Mouse (Mus musculus) embryonic facial prominence, embryonic 14.5 days (tissue): ENCODE measurements at regions not wholly inside any gene's neighbourhood (a gene's known extent, or its start where the extent isn't known, plus 50 kb on each side); places are given as distances from the start of the nearest gene placed in this dataset.

ENCODE experiments used
- ATAC-seq: fragments of 200-750 bp; cut with Nextera tagmentation; 2 replicates; pipeline ENCODE4 v1.8.0; 2017; ENCODE audit warnings: low read depth, moderate number of reproducible peaks, moderate TSS enrichment
- DNase-seq: peaks from one replicate; pipeline ENCODE4 v3.0.0-alpha.2; 2015; ENCODE audit warnings: low spot score
- H3K27ac ChIP-seq: fragments of 300-500 bp; sonication (generic); replicated peaks from 2 replicates; pipeline ENCODE4 v1.5.1; 2014; ENCODE audit warnings: low read depth, mild to moderate bottlenecking, low read length, moderate library complexity
- H3K27me3 ChIP-seq: fragments of 300-500 bp; sonication (generic); replicated peaks from 2 replicates; pipeline ENCODE4 v1.6.1; 2014; ENCODE audit warnings: low read length; ENCODE audit not compliant: control insufficient read depth, insufficient read depth
- H3K36me3 ChIP-seq: fragments of 300-500 bp; sonication (generic); 2 replicates; pipeline ENCODE4 v1.6.1; 2014; ENCODE audit warnings: low read length, mixed read lengths; ENCODE audit not compliant: control insufficient read depth, insufficient read depth
- H3K4me1 ChIP-seq: fragments of 300-500 bp; sonication (generic); 2 replicates; pipeline ENCODE4 v1.6.1; 2014; ENCODE audit warnings: antibody characterized with exemption, low read length; ENCODE audit not compliant: control insufficient read depth, insufficient read depth
- H3K4me2 ChIP-seq: fragments of 300-500 bp; sonication (generic); 2 replicates; pipeline ENCODE4 v1.6.1; 2014; ENCODE audit warnings: low read depth, mild to moderate bottlenecking, low read length, moderate library complexity, mixed read lengths
- H3K4me3 ChIP-seq: fragments of 300-500 bp; sonication (generic); 2 replicates; pipeline ENCODE4 v1.5.1; 2014; ENCODE audit warnings: low read depth, mild to moderate bottlenecking, low read length
- H3K9ac ChIP-seq: fragments of 300-500 bp; sonication (generic); 2 replicates; pipeline ENCODE4 v1.6.1; 2014; ENCODE audit warnings: low read depth, mild to moderate bottlenecking, low read length, moderate library complexity, mixed read lengths
- H3K9me3 ChIP-seq: fragments of 300-500 bp; sonication (generic); 2 replicates; pipeline ENCODE4 v1.6.1; 2016; ENCODE audit warnings: low read length; ENCODE audit not compliant: control insufficient read depth
- WGBS: fragments of 180-500 bp; shearing (Covaris S2); extraction: QIAGEN DNeasy Blood & Tissue Kit; methylation state at CpG from one replicate; pipeline ENCODE4 v1.1.7; 2014; 5-methylcytosine and 5-hydroxymethylcytosine counted together

GRCm38 (mm10) chr2:17860922-17861559 is 129.8 kb upstream of the Nebl start:
- Histone ChIP-seq H3K36me3 (no peaks in the 10 kb centered on the region), H3K4me2 (peak overlapping the region; percentile 35), H3K27me3 (no peaks in the 10 kb centered on the region), H3K9ac (no peak overlapping the region), H3K27ac (no peak overlapping the region), H3K9me3 (no peaks in the 10 kb centered on the region), H3K4me3 (no peak overlapping the region), H3K4me1 (peaks cover 14% of the 10 kb centered on the region; the same call in 1 of the 2 replicates)
- DNase-seq (peak; percentile 39), ATAC-seq (peak; percentile 28; the same call in 1 of the 2 replicates)
- 27% methylated on average over 4 of the region's 4 CpGs for WGBS

GRCm38 (mm10) chr2:17859234-17859633 is 128.0 kb upstream of the Nebl start:
- H3K27me3 ChIP-seq = no peaks in the 10 kb centered on the region; the same call in 1 of the 2 replicates
- H3K9ac ChIP-seq = no peak overlapping the region
- no peak for ATAC-seq
- no peak overlapping the region for H3K27ac ChIP-seq
- no peaks in the 10 kb centered on the region for H3K9me3 ChIP-seq
- no peak overlapping the region for H3K4me3 ChIP-seq
- WGBS = 88% methylated on average over 8 of the region's 8 CpGs
- no peak for DNase-seq
- H3K4me1 ChIP-seq = peaks cover 14% of the 10 kb centered on the region; the same call in 1 of the 2 replicates
- H3K36me3 ChIP-seq = no peaks in the 10 kb centered on the region
- no peak overlapping the region for H3K4me2 ChIP-seq

DNA sequence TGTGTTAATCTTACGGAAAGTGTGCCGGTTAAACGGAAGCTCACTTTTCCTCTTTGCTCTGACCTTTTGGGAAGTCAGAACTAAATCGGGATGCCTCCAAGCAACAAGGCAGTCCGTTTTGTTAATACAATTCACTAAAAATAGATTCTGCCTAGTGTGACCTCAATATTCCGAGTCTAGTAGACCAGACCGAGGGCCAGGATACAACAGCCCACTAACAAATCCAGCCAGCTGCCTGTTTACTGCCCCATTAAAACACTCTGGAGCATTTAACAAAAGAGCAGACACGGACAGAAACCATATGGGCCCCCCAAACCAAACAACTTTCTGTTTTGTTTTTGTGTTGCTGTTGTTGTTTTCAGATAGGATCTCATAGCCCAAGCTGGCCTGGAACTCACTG is 127.1 kb upstream of the Nebl start:
- no peaks in the 10 kb centered on the region for H3K36me3 ChIP-seq
- H3K9ac ChIP-seq = no peak overlapping the region
- peaks cover 19% of the 10 kb centered on the region for H3K4me1 ChIP-seq
- DNase-seq = no peak
- no peak overlapping the region for H3K4me2 ChIP-seq
- H3K27ac ChIP-seq = no peak overlapping the region
- H3K4me3 ChIP-seq = no peak overlapping the region
- 64% methylated on average over 8 of the region's 8 CpGs for WGBS
- H3K27me3 ChIP-seq = no peaks in the 10 kb centered on the region; the same call in 1 of the 2 replicates
- ATAC-seq = no peak
- H3K9me3 ChIP-seq = no peaks in the 10 kb centered on the region

- Histone ChIP-seq H3K4me3 (no peak overlapping the region), H3K4me1 (peaks cover 10% of the 10 kb centered on the region; the same call in 1 of the 2 replicates), H3K27ac (no peak overlapping the region), H3K36me3 (no peaks in the 10 kb centered on the region), H3K9ac (no peak overlapping the region), H3K4me2 (no peak overlapping the region), H3K9me3 (no peaks in the 10 kb centered on the region), H3K27me3 (peaks cover 3% of the 10 kb centered on the region; the same call in 1 of the 2 replicates)
- no peak for ATAC-seq
- peak; percentile 12 for DNase-seq
- 70% methylated on average over 11 of the region's 11 CpGs for WGBS
These were observed 124.5 kb upstream of the Nebl start for GRCm38 (mm10) chr2:17855566-17856264.

DNA sequence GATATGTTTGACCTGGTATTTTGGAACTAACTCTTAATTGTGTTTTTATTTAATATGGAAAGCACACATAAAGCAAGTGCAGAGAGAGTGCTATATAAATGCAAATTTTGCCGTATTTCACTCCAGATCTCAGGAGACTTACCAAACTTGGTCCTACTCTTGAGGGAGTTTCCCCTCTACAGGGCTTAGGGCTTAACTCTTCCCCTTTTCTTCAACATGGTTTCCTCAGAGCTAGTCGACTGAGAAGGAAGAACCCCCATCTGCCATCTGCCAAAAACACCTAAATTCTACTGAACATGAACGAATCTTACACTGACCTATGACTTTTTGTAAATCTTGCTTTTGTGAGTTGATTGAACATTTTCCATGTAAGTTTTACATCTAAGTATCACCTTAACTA is 122.8 kb upstream of the Nebl start:
- H3K4me1 ChIP-seq = peaks cover 7% of the 10 kb centered on the region; the same call in 1 of the 2 replicates
- ATAC-seq (no peak), DNase-seq (no peak)
- no peak overlapping the region for H3K4me2 ChIP-seq
- H3K4me3 ChIP-seq = no peak overlapping the region
- 49% methylated on average over 3 of the region's 3 CpGs for WGBS
- H3K27me3 ChIP-seq = peaks cover 3% of the 10 kb centered on the region; the same call in 1 of the 2 replicates
- no peak overlapping the region for H3K27ac ChIP-seq
- H3K9me3 ChIP-seq = no peaks in the 10 kb centered on the region
- no peak overlapping the region for H3K9ac ChIP-seq
- H3K36me3 ChIP-seq = no peaks in the 10 kb centered on the region

DNA sequence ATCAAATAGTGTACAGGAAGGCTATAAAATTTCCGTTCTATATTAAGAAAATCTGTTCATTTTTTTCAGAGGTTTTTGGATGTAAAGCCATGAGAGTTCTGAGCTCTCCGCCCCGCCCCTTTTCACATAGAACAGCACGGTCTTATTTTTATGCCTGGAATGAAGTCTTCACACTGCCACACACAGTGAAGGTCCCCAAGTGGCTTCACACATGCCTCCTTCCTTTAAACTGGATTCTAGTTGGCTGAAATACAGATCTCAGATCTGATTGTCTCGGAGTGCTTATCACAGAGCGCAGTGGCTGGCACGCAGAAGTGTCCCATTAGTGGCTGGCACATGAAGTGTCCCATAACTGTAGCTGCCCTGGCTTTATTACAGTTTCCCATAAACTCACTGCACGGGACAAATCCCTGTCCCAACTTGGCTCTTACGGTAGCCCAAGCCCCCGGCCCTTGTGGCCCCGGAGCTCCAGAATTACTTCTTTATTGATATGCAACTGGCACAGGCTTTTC is 122.3 kb upstream of the Nebl start:
- ATAC-seq = no peak
- no peaks in the 10 kb centered on the region for H3K36me3 ChIP-seq
- H3K4me3 ChIP-seq = no peak overlapping the region
- DNase-seq = no peak
- H3K4me1 ChIP-seq = peaks cover 7% of the 10 kb centered on the region; the same call in 1 of the 2 replicates
- no peaks in the 10 kb centered on the region for H3K9me3 ChIP-seq
- peaks cover 3% of the 10 kb centered on the region; the same call in 1 of the 2 replicates for H3K27me3 ChIP-seq
- H3K4me2 ChIP-seq = peak overlapping the region; percentile 24
- H3K27ac ChIP-seq = no peak overlapping the region
- WGBS = 35% methylated on average over 11 of the region's 11 CpGs
- H3K9ac ChIP-seq = no peak overlapping the region

DNA sequence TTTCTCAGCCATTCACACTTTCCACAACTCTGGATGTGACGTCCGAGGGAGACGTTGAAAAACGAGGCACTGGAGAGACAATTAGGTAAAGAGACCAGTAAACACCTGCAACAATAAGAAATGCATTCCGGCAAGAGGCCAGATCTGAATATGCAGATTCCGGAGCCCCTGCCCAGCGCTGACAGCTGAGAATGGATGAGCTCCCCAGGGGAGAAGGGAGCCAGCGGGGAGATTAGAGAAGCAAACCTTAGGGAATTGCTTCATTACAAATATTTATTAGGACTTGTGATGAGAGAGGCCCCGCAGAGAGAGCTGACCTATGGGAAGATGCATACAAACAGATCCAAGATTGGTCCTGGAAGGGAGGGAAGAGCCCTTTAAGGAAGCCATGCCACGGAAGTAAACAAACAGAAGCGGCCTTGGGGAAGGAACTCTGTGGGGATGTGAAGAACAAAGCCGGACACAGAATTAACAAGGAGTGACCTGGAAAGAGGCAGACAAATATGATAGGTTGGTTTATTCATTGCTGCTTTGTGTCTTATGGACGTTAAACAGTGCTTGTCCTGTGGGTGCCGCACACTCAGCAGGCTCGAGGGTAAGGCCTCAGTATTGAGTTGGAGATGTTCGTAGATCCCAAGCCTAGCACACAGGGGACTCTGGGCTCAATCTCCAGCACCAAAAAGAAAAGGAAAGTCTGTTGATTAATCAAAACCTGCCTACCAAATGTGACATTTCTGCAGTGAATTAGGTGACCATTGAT is 121.7 kb upstream of the Nebl start:
- Histone ChIP-seq H3K4me3 (no peak overlapping the region), H3K9me3 (no peaks in the 10 kb centered on the region), H3K27me3 (peaks cover 3% of the 10 kb centered on the region; the same call in 1 of the 2 replicates), H3K4me2 (peak overlapping the region; percentile 7; the same call in 1 of the 2 replicates), H3K36me3 (no peaks in the 10 kb centered on the region), H3K27ac (no peak overlapping the region), H3K4me1 (peaks cover 7% of the 10 kb centered on the region; the same call in 1 of the 2 replicates), H3K9ac (no peak overlapping the region)
- ATAC-seq (peak; percentile 12; the same call in 1 of the 2 replicates), DNase-seq (no peak)
- 13% methylated on average over 16 of the region's 16 CpGs for WGBS

GRCm38 (mm10) chr2:17850741-17851140 is 119.5 kb upstream of the Nebl start:
- ATAC-seq = no peak
- Histone ChIP-seq H3K36me3 (no peaks in the 10 kb centered on the region), H3K9ac (no peak overlapping the region), H3K27ac (no peak overlapping the region), H3K4me1 (peaks cover 7% of the 10 kb centered on the region; the same call in 1 of the 2 replicates), H3K9me3 (no peaks in the 10 kb centered on the region), H3K4me3 (no peak overlapping the region), H3K4me2 (no peak overlapping the region), H3K27me3 (peaks cover 3% of the 10 kb centered on the region; the same call in 1 of the 2 replicates)
- no peak for DNase-seq
- WGBS = 90% methylated on average over 4 of the region's 4 CpGs
